Mouse (Mus musculus) liver, postnatal 0 days (tissue): ENCODE data around the gene Ptprcap. TPM values are rescaled to one million over a fixed set of nuclear protein-coding genes. Genes with fewer than 3 reads are reported as not detected.
"Not testable (repeated sequence)": the region's sequence is repeated elsewhere in the genome, so short reads cannot be mapped to it uniquely, and the experiment has no call there.

Source experiments
- ATAC-seq: fragments of 200-750 bp; cut with Nextera tagmentation; 2 replicates; pipeline ENCODE4 v1.8.0; 2017; ENCODE audit warnings: mild to moderate bottlenecking, moderate library complexity
- DNase-seq: peaks from one replicate; pipeline ENCODE4 v3.0.0-alpha.2; 2016
- H3K27ac ChIP-seq: fragments of 300-500 bp; sonication (generic); 2 replicates; pipeline ENCODE4 v1.5.1; 2014; ENCODE audit warnings: antibody characterized with exemption, moderate library complexity, mild to moderate bottlenecking, low read depth
- H3K27me3 ChIP-seq: fragments of 300-500 bp; sonication (generic); 2 replicates; pipeline ENCODE4 v1.6.1; 2014; ENCODE audit warnings: low read length, control low read depth, mixed read lengths; ENCODE audit not compliant: insufficient read depth
- H3K36me3 ChIP-seq: fragments of 300-500 bp; sonication (generic); replicated peaks from 2 replicates; pipeline ENCODE4 v1.6.1; 2014; ENCODE audit warnings: mild to moderate bottlenecking, control low read depth, low read length, moderate library complexity, mixed read lengths; ENCODE audit not compliant: insufficient read depth
- H3K4me1 ChIP-seq: fragments of 300-500 bp; sonication (generic); 2 replicates; pipeline ENCODE4 v1.6.1; 2014; ENCODE audit warnings: antibody characterized with exemption, mild to moderate bottlenecking, control low read depth; ENCODE audit not compliant: insufficient read depth
- H3K4me2 ChIP-seq: fragments of 300-500 bp; sonication (generic); 2 replicates; pipeline ENCODE4 v1.6.1; 2014; ENCODE audit warnings: low read depth, mild to moderate bottlenecking, low read length, moderate library complexity, mixed read lengths
- H3K4me3 ChIP-seq: fragments of 300-500 bp; sonication (generic); 2 replicates; pipeline ENCODE4 v1.5.1; 2014; ENCODE audit warnings: low read depth, low read length
- H3K9ac ChIP-seq: fragments of 300-500 bp; sonication (generic); replicated peaks from 2 replicates; pipeline ENCODE4 v1.6.1; 2014; ENCODE audit warnings: mild to moderate bottlenecking, moderate library complexity
- H3K9me3 ChIP-seq: fragments of 300-500 bp; sonication (generic); 2 replicates; pipeline ENCODE4 v1.6.1; 2016; ENCODE audit warnings: mild to moderate bottlenecking, control low read depth, low read length, mixed read lengths
- CTCF ChIP-seq: sonication (generic); IDR thresholded peaks from 2 replicates; pipeline ENCODE4 v1.5.1; 2016; ENCODE audit warnings: antibody characterized with exemption, low read depth
- EP300 ChIP-seq: IDR thresholded peaks from 2 replicates; pipeline ENCODE4 v1.6.1; 2016; ENCODE audit warnings: antibody characterized with exemption, low read depth, mild to moderate bottlenecking
- WGBS: fragments of 180-500 bp; shearing (Covaris S2); extraction: QIAGEN DNeasy Blood & Tissue Kit; methylation state at CpG from one replicate; pipeline ENCODE4 v1.1.7; 2014; ENCODE audit not compliant: insufficient replicate concordance; 5-methylcytosine and 5-hydroxymethylcytosine counted together
- polyA plus RNA-seq: library from polyadenylated mRNA; unstranded; fragments of >200 nt; fragmentation: Nextera tagmentation; extraction: Ambion mirVana; gene quantifications from 2 replicates; pipeline ENCODE4 v1.2.1, GENCODE M21; 2015

Ptprcap gene
- polyA plus RNA-seq, 1 experiment from 2014 or later, result 35.7 TPM

DNA sequence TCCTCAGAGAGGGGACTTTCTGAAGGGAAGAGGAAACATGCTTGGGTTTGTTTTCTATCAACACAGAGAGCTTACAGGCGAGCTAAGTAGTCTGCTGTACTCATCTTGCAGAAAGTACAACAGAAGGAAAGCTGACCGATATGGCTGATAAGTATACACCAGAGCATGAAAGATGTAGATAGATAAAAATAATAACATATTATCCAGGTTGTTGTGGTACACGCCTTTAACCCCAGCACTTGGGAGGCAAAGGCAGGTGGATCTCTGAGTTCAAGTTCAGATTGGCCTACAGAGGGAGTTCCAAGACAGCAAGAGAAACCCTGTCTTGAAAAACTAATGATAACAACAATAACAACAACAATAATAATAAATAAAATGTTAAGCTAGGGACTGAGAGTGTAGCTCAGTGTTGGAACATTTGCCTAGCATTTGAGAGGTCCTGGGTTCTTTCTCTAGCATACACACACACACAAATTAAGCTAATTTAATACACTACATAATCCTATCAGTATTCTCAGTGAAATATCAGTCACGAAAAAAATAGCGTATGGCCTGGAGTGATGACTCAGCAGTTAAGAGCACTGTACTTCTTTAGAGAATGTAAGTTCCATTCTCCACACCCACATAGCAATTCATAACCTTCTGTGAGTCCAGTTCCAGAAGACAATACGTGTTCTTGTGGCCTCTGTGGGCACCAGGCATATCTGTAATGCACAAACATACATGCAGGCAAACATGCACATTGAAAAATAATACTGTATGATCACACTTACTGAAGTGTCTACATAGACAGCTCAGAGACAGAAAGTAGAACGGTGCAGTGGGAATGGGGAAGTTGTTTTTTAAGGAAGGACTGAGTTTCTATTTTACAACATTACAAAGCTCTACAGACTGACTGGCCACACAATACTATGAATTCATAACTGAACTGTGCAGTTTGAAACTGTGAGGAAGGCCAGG is 30.7 kb upstream of the Ptprcap start:
- DNase-seq, result no peak

DNA sequence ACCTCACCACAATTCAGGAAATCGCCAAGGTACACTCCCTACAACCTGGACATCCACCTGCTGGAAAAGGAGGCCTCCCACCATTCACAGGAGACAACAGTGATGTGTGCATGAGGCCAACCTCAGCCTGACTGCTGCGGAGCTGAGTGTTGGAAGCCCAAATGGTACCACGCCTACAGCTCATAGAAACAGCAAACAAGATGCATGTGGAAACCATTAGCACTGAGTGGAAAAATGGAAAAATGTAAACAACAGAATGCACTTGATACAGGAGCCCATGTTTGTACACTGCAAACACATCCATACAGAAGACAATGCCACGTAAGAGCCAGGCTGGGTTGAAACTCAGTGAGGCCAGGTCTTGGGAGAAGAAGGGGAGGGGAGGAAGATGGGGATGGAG is 29.0 kb upstream of the Ptprcap start:
- Histone ChIP-seq H3K9me3 (no peaks in the 10 kb centered on the region), H3K27ac (0 out of 2 replicates have a peak overlapping the region, but pooled peaks have one; percentile 78), H3K4me1 (peaks cover 52% of the 10 kb centered on the region), H3K27me3 (no peaks in the 10 kb centered on the region), H3K9ac (no peak overlapping the region), H3K36me3 (peaks cover 16% of the 10 kb centered on the region), H3K4me2 (peak overlapping the region; percentile 64), H3K4me3 (no peak overlapping the region)
- ATAC-seq (no peak), DNase-seq (no peak)
- no peak for TF ChIP-seq EP300
- no peak for TF ChIP-seq CTCF
- WGBS, result 81% methylated on average over 4 of the region's 4 CpGs

More for the DNA sequence above, 30.7 kb upstream of the Ptprcap start:
- Histone ChIP-seq H3K4me1 (peaks cover 55% of the 10 kb centered on the region), H3K36me3 (peaks cover 12% of the 10 kb centered on the region), H3K9ac (peak overlapping the region; percentile 35; the same call in 1 of the 2 replicates), H3K27ac (peak overlapping the region; percentile 78), H3K4me2 (peak overlapping the region; percentile 35), H3K9me3 (no peaks in the 10 kb centered on the region), H3K27me3 (no peaks in the 10 kb centered on the region), H3K4me3 (no peak overlapping the region)
- no peak for ATAC-seq
- no peak for TF ChIP-seq EP300
- TF ChIP-seq CTCF, result peak; percentile 40; the same call in 1 of the 2 replicates
- WGBS, result 45% methylated on average over 7 of the region's 7 CpGs

DNA sequence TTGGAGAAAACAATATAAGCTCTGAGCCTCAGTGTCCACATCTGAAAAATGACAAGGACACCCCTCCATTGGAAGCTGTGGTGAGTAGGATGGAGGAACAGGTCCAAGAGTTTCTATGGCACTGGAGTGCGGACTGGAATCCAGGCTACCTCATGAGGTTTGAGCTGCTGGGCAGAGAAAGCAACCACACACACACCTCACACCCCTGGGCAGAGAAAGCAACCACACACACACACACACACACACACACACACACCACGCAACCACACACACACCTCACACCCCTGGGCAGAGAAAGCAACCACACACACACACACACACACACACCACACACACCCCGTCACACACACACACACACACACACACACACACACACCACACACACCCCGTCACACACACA is 28.1 kb upstream of the Ptprcap start:
- H3K27me3 ChIP-seq, DNase-seq, H3K9me3 ChIP-seq: not testable (repeated sequence)
- Histone ChIP-seq H3K4me3 (peak overlapping the region; percentile 67), H3K27ac (peak overlapping the region; percentile 78; the same call in 1 of the 2 replicates), H3K36me3 (peaks cover 22% of the 10 kb centered on the region), H3K4me1 (peaks cover 49% of the 10 kb centered on the region), H3K9ac (peak overlapping the region; percentile 59), H3K4me2 (peak overlapping the region; percentile 64)
- peak; percentile 9 for ATAC-seq
- 28% methylated on average over 4 of the region's 4 CpGs for WGBS

DNA sequence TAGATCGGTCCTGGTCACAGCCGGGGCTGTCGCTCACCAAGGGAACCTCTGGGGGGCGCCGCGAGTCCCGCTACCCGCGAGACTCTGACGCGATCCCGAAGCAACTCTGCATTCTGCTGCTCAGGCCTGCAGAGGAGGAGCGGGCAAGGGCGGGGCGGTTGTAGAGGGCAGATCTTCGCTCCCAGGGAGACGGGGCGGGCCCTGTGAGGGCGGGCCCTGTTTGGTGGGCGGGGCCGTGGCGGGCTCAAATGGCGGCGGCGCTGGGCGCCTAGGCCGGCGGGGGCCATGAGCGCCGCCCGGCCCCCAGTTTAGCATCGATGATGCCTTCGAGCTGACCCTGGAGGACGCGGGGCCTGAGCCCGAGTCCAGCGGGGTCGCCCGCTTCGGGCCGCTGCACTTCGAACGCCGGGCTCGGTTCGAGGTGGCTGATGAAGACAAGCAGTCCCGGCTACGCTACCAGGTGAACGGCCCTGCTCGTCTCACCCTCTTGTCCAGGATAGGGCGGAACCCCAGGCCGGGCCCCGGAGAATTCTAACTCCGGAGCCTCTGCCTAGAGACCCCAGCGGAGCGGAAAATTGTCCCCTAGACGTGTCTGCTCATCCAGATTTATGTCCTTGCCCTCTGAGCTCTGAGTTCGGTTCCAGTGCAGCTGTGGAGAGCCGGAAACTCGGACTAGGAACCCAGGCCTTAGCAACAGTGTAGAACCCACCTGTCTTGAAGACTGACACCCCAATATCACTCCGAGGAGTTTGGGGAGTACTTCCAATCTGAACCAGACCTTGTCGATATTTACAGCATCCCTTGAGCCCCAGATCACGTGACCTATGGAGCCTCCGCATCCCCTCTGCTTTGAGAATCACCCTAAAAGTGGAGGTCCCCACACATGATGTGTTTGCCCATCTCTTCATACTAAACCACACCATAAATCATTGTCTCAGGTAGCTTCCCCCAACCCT is 27.4 kb upstream of the Ptprcap start, which contains the start of gene Aip:
Gene Aip (minus strand): TSS at position 118 of the 956 bp plus-strand sequence.
- Histone ChIP-seq H3K27ac (peak within 1 kb of the TSS; percentile 78), H3K36me3 (peaks cover 27% of the 10 kb centered on the region), H3K4me2 (peak within 1 kb of the TSS; percentile 70), H3K4me1 (peaks cover 42% of the 10 kb centered on the region), H3K27me3 (no peaks in the 10 kb centered on the region), H3K9me3 (no peaks in the 10 kb centered on the region), H3K4me3 (peak within 1 kb of the TSS; percentile 67), H3K9ac (peak within 1 kb of the TSS; percentile 82)
- TF ChIP-seq CTCF, result peak; percentile 87
- TF ChIP-seq EP300, result no peak
- 2% methylated on average over 59 of the region's 64 CpGs for WGBS
- DNase-seq (peak; percentile 99), ATAC-seq (peak; percentile 93)

DNA sequence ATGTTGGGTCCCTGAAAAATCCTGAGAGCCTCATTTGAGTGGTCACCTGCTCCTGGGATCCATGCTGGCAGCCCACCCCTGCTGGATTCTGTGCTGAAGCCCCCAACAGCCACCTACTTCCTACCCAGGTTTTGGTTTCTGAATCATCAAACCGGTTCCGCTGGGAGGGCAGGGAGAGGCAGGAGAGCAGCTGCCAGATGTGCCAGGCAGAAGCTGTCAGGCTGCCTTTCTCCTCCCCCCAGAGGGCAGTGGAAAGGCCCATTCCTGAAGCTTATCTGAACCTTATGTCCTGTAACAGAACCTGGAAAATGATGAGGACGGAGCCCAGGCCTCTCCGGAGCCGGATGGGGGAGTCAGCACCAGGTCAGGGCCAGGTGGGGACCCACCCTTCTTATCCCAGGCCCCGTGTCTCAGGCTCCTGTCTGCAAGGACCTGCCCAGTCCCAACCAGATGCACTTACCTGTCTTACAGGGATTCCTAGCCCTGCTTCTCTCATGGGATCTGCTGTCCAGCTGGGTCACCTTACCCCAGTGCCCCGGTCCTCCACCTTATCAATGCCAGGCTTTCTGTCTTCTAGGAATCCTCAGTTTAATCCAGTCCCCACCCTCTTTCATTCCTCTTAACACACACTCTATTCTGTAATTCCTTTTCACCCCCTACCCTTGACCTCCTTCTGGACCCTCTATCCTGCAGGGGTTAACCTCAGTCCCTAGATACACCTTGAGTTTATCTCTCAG is 26.5 kb upstream of the Ptprcap start:
- H3K27ac ChIP-seq, result peak overlapping the region; percentile 34; the same call in 1 of the 2 replicates

More for the DNA sequence above, 26.5 kb upstream of the Ptprcap start:
- ATAC-seq (no peak), DNase-seq (no peak)
- peaks cover 34% of the 10 kb centered on the region for H3K36me3 ChIP-seq
- peak overlapping the region; percentile 70 for H3K4me2 ChIP-seq
- peak overlapping the region; percentile 82 for H3K9ac ChIP-seq
- H3K4me3 ChIP-seq, result peak overlapping the region; percentile 67
- peaks cover 45% of the 10 kb centered on the region for H3K4me1 ChIP-seq
- H3K27me3 ChIP-seq, result no peaks in the 10 kb centered on the region
- 59% methylated on average over 7 of the region's 7 CpGs for WGBS
- no peaks in the 10 kb centered on the region for H3K9me3 ChIP-seq
- no peak for TF ChIP-seq CTCF
- TF ChIP-seq EP300, result no peak
